In the genomic region with DNA sequence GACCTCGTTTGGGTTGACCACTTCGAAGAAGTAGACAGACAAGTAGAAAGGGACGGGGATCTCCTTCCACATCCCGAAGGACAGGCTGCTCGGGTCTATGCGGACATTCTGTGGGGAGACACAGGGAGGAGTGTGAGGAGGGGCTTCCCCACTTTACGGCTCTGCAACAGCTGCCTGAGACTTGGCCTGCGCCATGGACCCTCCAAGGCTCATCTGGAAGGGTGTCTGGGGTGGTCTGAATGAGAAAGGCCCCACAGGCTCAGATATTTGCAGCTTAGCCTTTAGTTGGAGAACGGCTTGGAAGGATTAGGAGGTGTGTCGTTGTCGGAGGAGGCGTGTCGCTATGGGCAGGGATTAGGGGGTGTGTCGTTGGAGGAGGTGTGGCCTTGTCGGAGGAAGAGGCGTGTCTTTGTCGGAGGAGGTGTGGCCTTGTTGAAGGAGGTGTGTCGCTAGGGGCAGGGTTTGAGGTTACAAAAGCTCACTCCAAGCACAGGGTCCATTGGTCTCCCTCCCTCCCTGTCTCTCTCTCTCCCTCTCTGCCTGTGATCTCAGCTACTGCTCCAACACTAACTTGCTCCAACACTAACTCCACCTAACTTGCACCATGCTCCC, we compare ENCODE assay signal across 8 mouse cellular contexts. TPM values are rescaled to one million over a fixed set of nuclear protein-coding genes. Genes with fewer than 3 reads are reported as not detected.
DNase-seq lines count a peak whose midpoint lies in the region; ATAC-seq and TF ChIP-seq lines count a peak whose summit lies in the region.

No protein-coding gene starts in this region.

- no peak overlapping the region for H3K9ac ChIP-seq in intestine, embryonic 14.5 days (ENCODE audit: low read length)
- no peak overlapping the region for H3K9ac ChIP-seq in liver, embryonic 14.5 days (replicated peaks)
- no peak overlapping the region for H3K9ac ChIP-seq in heart, adult 2 months (ENCODE audit: low read depth, low read length)

- no peak for TF ChIP-seq POLR2A in heart, adult 2 months (IDR thresholded peaks at IDR 0.05; ENCODE audit: insufficient read depth, low read depth, low read length)

- H3K4me3 ChIP-seq in intestine, embryonic 14.5 days (ENCODE audit: low read depth, low read length), result no peak overlapping the region
- H3K4me3 ChIP-seq in liver, embryonic 14.5 days (ENCODE audit: insufficient read depth in 1 of 2, low read depth in 2 of 2, low read length in 2 of 2), result no peak overlapping the region
- H3K4me3 ChIP-seq in heart, adult 2 months, result no peak overlapping the region

- H3K9me3 ChIP-seq in intestine, embryonic 14.5 days (ENCODE audit: control insufficient read depth, low read length), result 0 out of 2 replicates have a peak, but pooled peaks cover 5% of the 10 kb centered on the region
- no peaks in the 10 kb centered on the region for H3K9me3 ChIP-seq in liver, embryonic 14.5 days (ENCODE audit: control insufficient read depth, low read length)

- peaks cover 5% of the 10 kb centered on the region; the same call in 1 of the 2 replicates for H3K4me1 ChIP-seq in intestine, embryonic 14.5 days (replicated peaks; ENCODE audit: control insufficient read depth, insufficient read depth, low read length)
- H3K4me1 ChIP-seq in liver, embryonic 14.5 days (replicated peaks; ENCODE audit: control insufficient read depth in 2 of 2, insufficient read depth in 2 of 2, low read length in 1 of 2), result peaks cover 0 to 8% of the 10 kb centered on the region in 2 experiments; a peak in 1 of 4 replicates
- H3K4me1 ChIP-seq in heart, adult 2 months (ENCODE audit: control insufficient read depth, insufficient read depth, low read length), result peaks cover 2% of the 10 kb centered on the region; the same call in 1 of the 2 replicates

- no peak for TF ChIP-seq CTCF in liver, embryonic 14.5 days (IDR thresholded peaks at IDR 0.05; ENCODE audit: low read depth)
- no peak for TF ChIP-seq CTCF in heart, adult 2 months (IDR thresholded peaks at IDR 0.05)

- TF ChIP-seq EP300 in liver, embryonic 14.5 days (IDR thresholded peaks at IDR 0.05; ENCODE audit: low read depth), result no peak
- TF ChIP-seq EP300 in heart, adult 2 months (IDR thresholded peaks at IDR 0.05; ENCODE audit: insufficient read depth, low read depth, low read length), result no peak

- H3K27ac ChIP-seq in intestine, embryonic 14.5 days (ENCODE audit: low read depth), result no peak overlapping the region
- no peak overlapping the region for H3K27ac ChIP-seq in liver, embryonic 14.5 days
- no peak overlapping the region for H3K27ac ChIP-seq in heart, adult 2 months

- peaks cover 13% of the 10 kb centered on the region for H3K36me3 ChIP-seq in intestine, embryonic 14.5 days (ENCODE audit: control insufficient read depth, insufficient read depth, low read length)
- peaks cover 20% of the 10 kb centered on the region for H3K36me3 ChIP-seq in liver, embryonic 14.5 days (replicated peaks; ENCODE audit: control insufficient read depth, insufficient read depth, low read depth)
- H3K36me3 ChIP-seq in heart, adult 2 months (ENCODE audit: control insufficient read depth, insufficient read depth, low read length), result no peaks in the 10 kb centered on the region

- H3K4me2 ChIP-seq in intestine, embryonic 14.5 days (ENCODE audit: low read length), result peak overlapping the region; percentile 31
- H3K4me2 ChIP-seq in liver, embryonic 14.5 days (ENCODE audit: low read depth), result no peak overlapping the region

- no peaks in the 10 kb centered on the region for H3K79me2 ChIP-seq in heart, adult 2 months (replicated peaks; ENCODE audit: control insufficient read depth, insufficient read depth, low read length)

- H3K27me3 ChIP-seq in intestine, embryonic 14.5 days (replicated peaks; ENCODE audit: control insufficient read depth, insufficient read depth, low read length), result no peaks in the 10 kb centered on the region
- H3K27me3 ChIP-seq in liver, embryonic 14.5 days (ENCODE audit: control insufficient read depth, insufficient read depth, low read length), result no peaks in the 10 kb centered on the region
- H3K27me3 ChIP-seq in heart, adult 2 months (ENCODE audit: control insufficient read depth, insufficient read depth, low read length), result no peaks in the 10 kb centered on the region

- intact Hi-C loops in heart, adult 2 months (cut with DNase I), result loop anchor here (5.0 kb wide), 1 partner anchor 38 kb away; a partner anchor contains a TSS

- peak; percentile 45; the same call in 1 of the 2 replicates for ATAC-seq in intestine, embryonic 14.5 days (replicated peaks; ENCODE audit: low FRiP score, low TSS enrichment, low read depth)
- peak; percentile 69 for ATAC-seq in liver, embryonic 14.5 days (ENCODE audit: insufficient read depth)

- 24% methylated on average over 18 of the region's 18 CpGs for WGBS in intestine, embryonic 14.5 days
- WGBS in liver, embryonic 14.5 days (ENCODE audit: insufficient replicate concordance), result 42% methylated on average over 18 of the region's 18 CpGs
- WGBS in heart, adult 2 months, result 56% methylated on average over 18 of the region's 18 CpGs

- DNase-seq in NIH3T3 (ENCODE audit: low read depth), result peak; percentile 15
- peak; percentile 51 for DNase-seq in embryo, embryonic 11.5 days (ENCODE audit: low read depth, low spot score)
- DNase-seq in intestine, embryonic 14.5 days (ENCODE audit: low spot score), result peak; percentile 78
- DNase-seq in liver, embryonic 14.5 days (ENCODE audit: low read depth in 3 of 3, low spot score in 3 of 3), result peak; percentile 30 to 43 (median 33)
- DNase-seq in retina, postnatal 1 day, result peak; percentile 86
- DNase-seq in gastrocnemius, adult 8-10 months (ENCODE audit: low spot score in 2 of 2), result no peak
- no peak for DNase-seq in gastrocnemius, adult 18-20 months (ENCODE audit: low spot score)
- DNase-seq in heart, adult 2 months, result no peak

RNA-seq across cellular contexts. Expression of a gene that starts 36.5 kb away (rescaled TPM):
- polyA plus RNA-seq in intestine, embryonic 14.5 days (2014; fragmentation: Nextera tagmentation; extraction: Ambion mirVana), result 47.6 and 50.8 TPM in 2 replicates
- polyA plus RNA-seq in liver, embryonic 14.5 days (2012; rRNA removed), result 50.1 and 54.1 TPM in 2 replicates
- polyA plus RNA-seq in liver, embryonic 14.5 days (2014; fragmentation: Nextera tagmentation; extraction: Ambion mirVana), result 41.6 and 50.6 TPM in 2 replicates
- total RNA-seq in gastrocnemius, adult 8-10 months (2022), result 10 to 100 TPM; 11.1 to 19.0 (median 13.3) TPM
- total RNA-seq in gastrocnemius, adult 18-20 months (2021), result 10 to 100 TPM; 10.0 to 11.0 TPM
- total RNA-seq in heart, adult 2 months (2021), result 10 to 100 TPM; 23.6 to 27.8 TPM
- 55.5 and 77.5 TPM in 2 replicates for polyA plus RNA-seq in heart, adult 2 months (2012; rRNA removed)

Comparison
In these comparisons a context has a peak if more than half of its experiments do, and no peak if none do; other contexts are left out.
1. DNase-seq: peak in NIH3T3 (single experiment), embryo, embryonic 11.5 days (single experiment), intestine, embryonic 14.5 days (single experiment), liver, embryonic 14.5 days (3 of 3) and retina, postnatal 1 day (single experiment); none in gastrocnemius, adult 8-10 months (0 of 2), gastrocnemius, adult 18-20 months (single experiment) and heart, adult 2 months (0 of 2).